ENCODE assay signal across 7 mouse cellular contexts in the genomic region with DNA sequence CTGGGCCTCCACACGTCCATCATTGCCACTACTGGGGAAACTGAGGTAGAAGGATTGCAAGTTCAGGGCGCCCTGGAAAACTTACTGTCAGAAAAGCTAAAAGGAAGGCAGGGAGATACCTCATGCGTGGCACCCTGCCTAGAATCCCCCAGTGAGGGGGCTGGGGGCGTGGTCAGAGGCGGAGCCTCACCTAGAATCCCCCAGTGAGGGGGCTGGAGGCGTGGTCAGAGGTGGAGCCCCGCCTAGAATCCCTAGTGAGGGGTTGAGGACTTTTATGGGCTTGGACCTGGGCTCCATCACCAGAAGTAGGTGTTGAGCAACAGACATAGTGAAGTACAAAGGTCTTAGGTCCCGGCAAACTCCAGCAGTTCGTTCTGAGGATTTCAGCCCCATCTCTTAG. TPM values are rescaled to one million over a fixed set of nuclear protein-coding genes. Genes with fewer than 3 reads are reported as not detected.
DNase-seq lines count a peak whose midpoint lies in the region; ATAC-seq and TF ChIP-seq lines count a peak whose summit lies in the region.

No protein-coding gene starts in this region.

- peaks cover 22% of the 10 kb centered on the region for H3K4me1 ChIP-seq in lung, embryonic 15.5 days
- H3K4me1 ChIP-seq in limb, embryonic 13.5 days = peaks cover 21% of the 10 kb centered on the region
- H3K4me1 ChIP-seq in midbrain, postnatal 0 days (ENCODE audit: insufficient read depth, low read length) = peaks cover 11% of the 10 kb centered on the region

- H3K27ac ChIP-seq in lung, embryonic 15.5 days = peak overlapping the region; percentile 18; the same call in 1 of the 2 replicates
- no peak overlapping the region for H3K27ac ChIP-seq in limb, embryonic 13.5 days
- H3K27ac ChIP-seq in midbrain, postnatal 0 days (ENCODE audit: low read depth, low read length) = no peak overlapping the region

- H3K4me3 ChIP-seq in lung, embryonic 15.5 days = no peak overlapping the region
- H3K4me3 ChIP-seq in limb, embryonic 13.5 days = no peak overlapping the region
- no peak overlapping the region for H3K4me3 ChIP-seq in midbrain, postnatal 0 days (ENCODE audit: low read depth, low read length)

- WGBS in lung, embryonic 15.5 days = 9% methylated on average over 9 of the region's 9 CpGs
- WGBS in limb, embryonic 13.5 days = 14% methylated on average over 9 of the region's 9 CpGs
- 14% methylated on average over 9 of the region's 9 CpGs for WGBS in midbrain, postnatal 0 days

- H3K36me3 ChIP-seq in lung, embryonic 15.5 days = no peaks in the 10 kb centered on the region
- peaks cover under 1% of the 10 kb centered on the region; the same call in 1 of the 2 replicates for H3K36me3 ChIP-seq in limb, embryonic 13.5 days
- H3K36me3 ChIP-seq in midbrain, postnatal 0 days (ENCODE audit: insufficient read depth, low read length) = no peaks in the 10 kb centered on the region

- TF ChIP-seq CTCF in brain, embryonic 14.5 days (IDR thresholded peaks at IDR 0.05; ENCODE audit: borderline replicate concordance, extremely low read depth, insufficient read depth, insufficient read length) = no peak
- no peak for TF ChIP-seq CTCF in midbrain, postnatal 0 days (IDR thresholded peaks at IDR 0.05)

- H3K27me3 ChIP-seq in lung, embryonic 15.5 days = no peaks in the 10 kb centered on the region
- H3K27me3 ChIP-seq in limb, embryonic 13.5 days = peaks cover 7% of the 10 kb centered on the region; the same call in 1 of the 2 replicates
- H3K27me3 ChIP-seq in midbrain, postnatal 0 days (ENCODE audit: insufficient read depth, low read length) = no peaks in the 10 kb centered on the region

- no peak for ATAC-seq in lung, embryonic 15.5 days (ENCODE audit: borderline replicate concordance, extremely low read depth, low FRiP score, low TSS enrichment)
- ATAC-seq in limb, embryonic 13.5 days (ENCODE audit: low FRiP score, low read depth) = no peak
- no peak for ATAC-seq in midbrain, postnatal 0 days (ENCODE audit: low FRiP score)

- DNase-seq in lung, postnatal 14 days = no peak
- DNase-seq in brain, embryonic 14.5 days (ENCODE audit: low read depth) = peak; percentile 34
- peak; percentile 82 for DNase-seq in testis, postnatal 14 days (ENCODE audit: low spot score)
- DNase-seq in midbrain, postnatal 0 days (ENCODE audit: low spot score) = no peak
- no peak for DNase-seq in right cerebral cortex, postnatal 36 days (ENCODE audit: low spot score in 2 of 2)

- no peak overlapping the region for H3K9ac ChIP-seq in lung, embryonic 15.5 days
- peak overlapping the region; percentile 8; the same call in 1 of the 2 replicates for H3K9ac ChIP-seq in limb, embryonic 13.5 days
- H3K9ac ChIP-seq in midbrain, postnatal 0 days (replicated peaks; ENCODE audit: low read length, poor library complexity, severe bottlenecking) = no peak overlapping the region

- H3K9me3 ChIP-seq in lung, embryonic 15.5 days = no peaks in the 10 kb centered on the region
- no peaks in the 10 kb centered on the region for H3K9me3 ChIP-seq in limb, embryonic 13.5 days
- H3K9me3 ChIP-seq in midbrain, postnatal 0 days (ENCODE audit: low read length) = no peaks in the 10 kb centered on the region

- H3K4me2 ChIP-seq in lung, embryonic 15.5 days = 0 out of 2 replicates have a peak overlapping the region, but pooled peaks have one; percentile 8
- no peak overlapping the region; the same call in 1 of the 2 replicates for H3K4me2 ChIP-seq in limb, embryonic 13.5 days (replicated peaks)
- H3K4me2 ChIP-seq in midbrain, postnatal 0 days (ENCODE audit: low read depth, low read length, poor library complexity, severe bottlenecking) = no peak overlapping the region

- no peak for TF ChIP-seq POLR2A in brain, embryonic 14.5 days (IDR thresholded peaks at IDR 0.05; ENCODE audit: borderline replicate concordance, extremely low read depth, insufficient read depth, insufficient read length, poor library complexity, severe bottlenecking)

RNA-seq across cellular contexts. Expression of a gene that starts 2.8 kb away (rescaled TPM):
- 122 and 126 TPM in 2 replicates for polyA plus RNA-seq in lung, embryonic 15.5 days (2015; fragmentation: Nextera tagmentation; extraction: Ambion mirVana)
- polyA plus RNA-seq in brain, embryonic 14.5 days (2012; rRNA removed) = 128 and 138 TPM in 2 replicates
- 153 and 157 TPM in 2 replicates for polyA plus RNA-seq in limb, embryonic 13.5 days (2015; fragmentation: Nextera tagmentation; extraction: Ambion mirVana)
- 69.6 and 91.1 TPM in 2 replicates for total RNA-seq in midbrain, postnatal 0 days (2014; rRNA removed)
- polyA plus RNA-seq in midbrain, postnatal 0 days (2015; fragmentation: Nextera tagmentation; extraction: Ambion mirVana) = 24.8 and 25.1 TPM in 2 replicates

RNA-seq across cellular contexts. Expression of a gene that starts 29.6 kb away (rescaled TPM):
- polyA plus RNA-seq in lung, embryonic 15.5 days (2015; fragmentation: Nextera tagmentation; extraction: Ambion mirVana) = 628 and 681 TPM in 2 replicates
- 597 and 852 TPM in 2 replicates for polyA plus RNA-seq in brain, embryonic 14.5 days (2012; rRNA removed)
- polyA plus RNA-seq in limb, embryonic 13.5 days (2015; fragmentation: Nextera tagmentation; extraction: Ambion mirVana) = 443 and 459 TPM in 2 replicates
- total RNA-seq in midbrain, postnatal 0 days (2014; rRNA removed) = 295 and 379 TPM in 2 replicates
- 638 and 795 TPM in 2 replicates for polyA plus RNA-seq in midbrain, postnatal 0 days (2015; fragmentation: Nextera tagmentation; extraction: Ambion mirVana)

RNA-seq across cellular contexts. Expression of a gene that starts 36.9 kb away (rescaled TPM):
- 276 and 277 TPM in 2 replicates for polyA plus RNA-seq in lung, embryonic 15.5 days (2015; fragmentation: Nextera tagmentation; extraction: Ambion mirVana)
- polyA plus RNA-seq in brain, embryonic 14.5 days (2012; rRNA removed) = 265 and 292 TPM in 2 replicates
- 276 and 288 TPM in 2 replicates for polyA plus RNA-seq in limb, embryonic 13.5 days (2015; fragmentation: Nextera tagmentation; extraction: Ambion mirVana)
- total RNA-seq in midbrain, postnatal 0 days (2014; rRNA removed) = 30.4 and 47.0 TPM in 2 replicates
- polyA plus RNA-seq in midbrain, postnatal 0 days (2015; fragmentation: Nextera tagmentation; extraction: Ambion mirVana) = 154 and 157 TPM in 2 replicates

RNA-seq across cellular contexts. Expression of a gene that starts 48.8 kb away (rescaled TPM):
- 7.9 and 9.6 TPM in 2 replicates for polyA plus RNA-seq in lung, embryonic 15.5 days (2015; fragmentation: Nextera tagmentation; extraction: Ambion mirVana)
- 112 and 115 TPM in 2 replicates for polyA plus RNA-seq in brain, embryonic 14.5 days (2012; rRNA removed)
- polyA plus RNA-seq in limb, embryonic 13.5 days (2015; fragmentation: Nextera tagmentation; extraction: Ambion mirVana) = 9.2 and 9.5 TPM in 2 replicates
- 118 and 147 TPM in 2 replicates for total RNA-seq in midbrain, postnatal 0 days (2014; rRNA removed)
- polyA plus RNA-seq in midbrain, postnatal 0 days (2015; fragmentation: Nextera tagmentation; extraction: Ambion mirVana) = 12.5 and 13.9 TPM in 2 replicates

RNA-seq across cellular contexts. Expression of a gene that starts 58.4 kb away (rescaled TPM):
- not detected in 2 replicates for polyA plus RNA-seq in lung, embryonic 15.5 days (2015; fragmentation: Nextera tagmentation; extraction: Ambion mirVana)
- polyA plus RNA-seq in brain, embryonic 14.5 days (2012; rRNA removed) = 5.0 and 10.9 TPM in 2 replicates
- polyA plus RNA-seq in limb, embryonic 13.5 days (2015; fragmentation: Nextera tagmentation; extraction: Ambion mirVana) = not detected in 2 replicates
- total RNA-seq in midbrain, postnatal 0 days (2014; rRNA removed) = 2.8 and 3.1 TPM in 2 replicates
- 0.69 and 0.89 TPM in 2 replicates for polyA plus RNA-seq in midbrain, postnatal 0 days (2015; fragmentation: Nextera tagmentation; extraction: Ambion mirVana)

Comparison
In these comparisons a context has a peak if more than half of its experiments do, and no peak if none do; other contexts are left out.
1. DNase-seq: peak in brain, embryonic 14.5 days (single experiment) and testis, postnatal 14 days (single experiment); none in lung, postnatal 14 days (single experiment), midbrain, postnatal 0 days (single experiment) and right cerebral cortex, postnatal 36 days (0 of 2).